Mouse (Mus musculus) midbrain, embryonic 14.5 days (tissue): ENCODE results near the gene Wfdc18. TPM values are rescaled to one million over a fixed set of nuclear protein-coding genes. Genes with fewer than 3 reads are reported as not detected.

Experiments
- ATAC-seq: fragments of 200-750 bp; cut with Nextera tagmentation; 2 replicates; pipeline ENCODE4 v1.8.0; 2017; ENCODE audit warnings: moderate number of reproducible peaks, moderate library complexity; ENCODE audit not compliant: low FRiP score, low TSS enrichment
- DNase-seq: peaks from one replicate; pipeline ENCODE4 v3.0.0-alpha.2; 2015
- H3K27ac ChIP-seq: fragments of 300-500 bp; sonication (generic); replicated peaks from 2 replicates; pipeline ENCODE4 v1.5.1; 2014; ENCODE audit warnings: mild to moderate bottlenecking, low read depth, low read length, moderate library complexity
- H3K27me3 ChIP-seq: fragments of 300-500 bp; sonication (generic); 2 replicates; pipeline ENCODE4 v1.6.1; 2014; ENCODE audit warnings: low read length, control low read depth, mixed read lengths; ENCODE audit not compliant: control insufficient read depth, insufficient read depth
- H3K36me3 ChIP-seq: fragments of 300-500 bp; sonication (generic); 2 replicates; pipeline ENCODE4 v1.6.1; 2014; ENCODE audit warnings: low read length, control low read depth; ENCODE audit not compliant: control insufficient read depth, insufficient read depth
- H3K4me1 ChIP-seq: fragments of 300-500 bp; sonication (generic); 2 replicates; pipeline ENCODE4 v1.6.1; 2014; ENCODE audit warnings: mild to moderate bottlenecking, antibody characterized with exemption, low read length, control low read depth; ENCODE audit not compliant: control insufficient read depth, insufficient read depth
- H3K4me2 ChIP-seq: fragments of 300-500 bp; sonication (generic); 2 replicates; pipeline ENCODE4 v1.6.1; 2014; ENCODE audit warnings: mild to moderate bottlenecking, low read length, moderate library complexity
- H3K4me3 ChIP-seq: fragments of 300-500 bp; sonication (generic); replicated peaks from 2 replicates; pipeline ENCODE4 v1.5.1; 2014; ENCODE audit warnings: low read depth, low read length
- H3K9ac ChIP-seq: fragments of 300-500 bp; sonication (generic); replicated peaks from 2 replicates; pipeline ENCODE4 v1.6.1; 2014; ENCODE audit warnings: mild to moderate bottlenecking, low read length, moderate library complexity
- H3K9me3 ChIP-seq: fragments of 300-500 bp; sonication (generic); 2 replicates; pipeline ENCODE4 v1.6.1; 2016; ENCODE audit warnings: low read length, control low read depth, mixed read lengths; ENCODE audit not compliant: control insufficient read depth
- WGBS: fragments of 180-500 bp; shearing (Covaris S2); extraction: QIAGEN DNeasy Blood & Tissue Kit; methylation state at CpG from one replicate; pipeline ENCODE4 v1.1.7; 2014; 5-methylcytosine and 5-hydroxymethylcytosine counted together
- polyA plus RNA-seq: library from polyadenylated mRNA; unstranded; fragments of >200 nt; fragmentation: Nextera tagmentation; extraction: Ambion mirVana; gene quantifications from 2 replicates; pipeline ENCODE4 v1.2.1, GENCODE M21; 2014

Wfdc18 gene
- polyA plus RNA-seq, 1 experiment from 2014 or later: not detected

DNA sequence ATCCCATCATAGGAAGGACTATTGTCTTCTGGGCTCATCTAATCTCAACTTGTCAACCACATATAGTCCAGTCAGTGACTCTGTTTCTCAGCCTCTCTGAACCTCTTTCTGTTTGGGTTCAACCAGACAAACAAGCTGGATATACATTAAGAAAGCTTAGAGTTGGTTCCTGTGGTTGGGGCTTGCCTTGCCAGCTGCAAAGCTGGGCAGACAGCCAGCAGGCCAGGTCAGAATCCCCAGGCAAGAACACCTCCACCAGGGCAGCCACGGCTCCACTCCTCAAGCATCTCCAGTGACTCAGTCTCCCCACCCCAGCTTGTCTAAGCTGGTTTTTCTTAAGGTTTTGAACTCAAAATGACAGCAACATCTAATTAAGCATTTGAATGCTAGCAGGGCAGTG is 3.9 kb downstream of the Wfdc18 start:
- H3K36me3 ChIP-seq: no peaks in the 10 kb centered on the region
- H3K27ac ChIP-seq: no peak overlapping the region
- H3K4me2 ChIP-seq: no peak overlapping the region
- 75% methylated on average over 1 of the region's 1 CpGs for WGBS
- H3K27me3 ChIP-seq: no peaks in the 10 kb centered on the region
- H3K9ac ChIP-seq: no peak overlapping the region
- no peak overlapping the region for H3K4me3 ChIP-seq
- H3K9me3 ChIP-seq: no peaks in the 10 kb centered on the region
- ATAC-seq: no peak
- no peaks in the 10 kb centered on the region for H3K4me1 ChIP-seq
- no peak for DNase-seq

DNA sequence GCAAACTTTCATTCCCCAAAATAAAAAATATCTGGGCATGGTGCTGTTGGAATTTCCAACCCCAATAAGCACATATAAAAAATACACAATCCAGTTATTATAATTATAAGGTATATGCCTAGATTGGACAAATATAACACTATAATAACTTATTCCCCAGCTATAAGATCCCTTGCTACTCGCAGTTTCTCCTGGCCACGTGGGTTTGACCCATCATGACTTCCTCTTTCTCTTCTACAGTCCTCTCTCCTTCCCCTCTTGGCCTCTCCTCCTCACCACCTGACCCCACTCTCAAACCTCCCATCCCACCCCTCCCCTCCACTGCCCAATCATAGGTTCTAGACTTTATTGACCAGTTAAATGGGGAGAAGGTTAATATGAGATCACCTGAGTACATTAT is 5.1 kb downstream of the Wfdc18 start:
- Histone ChIP-seq H3K4me3 (no peak overlapping the region), H3K4me1 (no peaks in the 10 kb centered on the region), H3K9me3 (no peaks in the 10 kb centered on the region), H3K27ac (no peak overlapping the region), H3K4me2 (no peak overlapping the region), H3K36me3 (no peaks in the 10 kb centered on the region), H3K9ac (no peak overlapping the region), H3K27me3 (no peaks in the 10 kb centered on the region)
- 89% methylated on average over 2 of the region's 2 CpGs for WGBS
- no peak for ATAC-seq
- no peak for DNase-seq

DNA sequence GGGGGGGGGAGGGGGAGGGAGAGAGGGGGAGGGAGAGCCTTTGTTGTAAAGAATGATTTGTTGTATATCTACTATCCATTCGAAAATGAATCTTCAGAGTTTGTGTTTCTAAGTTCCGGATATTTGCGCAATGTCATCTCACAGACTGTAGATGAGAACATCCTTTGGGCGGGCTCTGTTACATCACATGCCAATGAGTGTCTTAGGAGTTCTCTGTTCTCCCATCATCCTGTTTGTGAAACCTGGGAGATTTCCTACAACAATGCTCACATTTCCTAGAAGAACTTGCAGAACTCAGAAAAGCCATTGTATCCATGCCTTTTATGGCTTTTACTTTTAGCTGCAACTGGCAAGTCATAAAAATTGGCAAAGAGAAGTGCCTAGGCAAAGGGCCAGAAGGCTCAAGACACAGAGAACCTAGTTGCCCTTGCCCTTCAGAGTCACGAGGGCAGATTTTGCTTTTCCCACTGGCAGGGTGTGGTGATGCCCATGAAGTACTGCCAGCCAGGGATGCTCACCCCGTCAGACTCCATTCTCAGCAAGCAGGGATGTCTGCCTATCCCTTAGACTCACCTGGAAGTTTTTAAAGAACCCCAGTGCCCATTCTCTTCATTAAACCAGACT is 8.3 kb downstream of the Wfdc18 start:
- 89% methylated on average over 6 of the region's 6 CpGs for WGBS
- no peak overlapping the region for H3K4me3 ChIP-seq
- H3K36me3 ChIP-seq: no peaks in the 10 kb centered on the region
- H3K4me1 ChIP-seq: no peaks in the 10 kb centered on the region
- no peaks in the 10 kb centered on the region for H3K27me3 ChIP-seq
- no peak overlapping the region for H3K4me2 ChIP-seq
- no peaks in the 10 kb centered on the region for H3K9me3 ChIP-seq
- no peak overlapping the region for H3K27ac ChIP-seq
- DNase-seq: no peak
- ATAC-seq: no peak
- no peak overlapping the region for H3K9ac ChIP-seq

DNA sequence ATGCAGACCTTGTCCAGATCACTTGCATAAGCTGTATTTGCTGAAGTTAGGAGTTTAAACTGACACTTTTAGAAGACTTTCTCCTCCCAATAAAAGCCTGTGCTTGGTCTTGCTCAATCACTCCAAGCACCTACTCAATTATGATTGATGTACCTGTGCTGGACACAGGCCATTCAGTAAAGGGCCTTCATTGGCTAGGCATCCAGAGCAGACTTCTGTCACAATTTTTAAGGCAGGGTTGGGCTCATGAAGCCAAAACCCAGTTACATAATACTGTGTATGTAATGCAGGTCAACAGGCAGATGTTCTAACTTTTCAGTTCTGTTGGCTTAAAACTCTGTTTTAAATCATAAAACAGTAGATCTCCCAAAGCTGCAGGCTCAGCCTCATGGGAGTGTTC is 12.0 kb downstream of the Wfdc18 start:
- no peaks in the 10 kb centered on the region for H3K27me3 ChIP-seq
- no peak overlapping the region for H3K4me3 ChIP-seq
- ATAC-seq: no peak
- no peak overlapping the region for H3K4me2 ChIP-seq
- H3K27ac ChIP-seq: no peak overlapping the region
- H3K36me3 ChIP-seq: no peaks in the 10 kb centered on the region
- no peaks in the 10 kb centered on the region for H3K4me1 ChIP-seq
- H3K9ac ChIP-seq: no peak overlapping the region
- no peak for DNase-seq
- H3K9me3 ChIP-seq: no peaks in the 10 kb centered on the region

DNA sequence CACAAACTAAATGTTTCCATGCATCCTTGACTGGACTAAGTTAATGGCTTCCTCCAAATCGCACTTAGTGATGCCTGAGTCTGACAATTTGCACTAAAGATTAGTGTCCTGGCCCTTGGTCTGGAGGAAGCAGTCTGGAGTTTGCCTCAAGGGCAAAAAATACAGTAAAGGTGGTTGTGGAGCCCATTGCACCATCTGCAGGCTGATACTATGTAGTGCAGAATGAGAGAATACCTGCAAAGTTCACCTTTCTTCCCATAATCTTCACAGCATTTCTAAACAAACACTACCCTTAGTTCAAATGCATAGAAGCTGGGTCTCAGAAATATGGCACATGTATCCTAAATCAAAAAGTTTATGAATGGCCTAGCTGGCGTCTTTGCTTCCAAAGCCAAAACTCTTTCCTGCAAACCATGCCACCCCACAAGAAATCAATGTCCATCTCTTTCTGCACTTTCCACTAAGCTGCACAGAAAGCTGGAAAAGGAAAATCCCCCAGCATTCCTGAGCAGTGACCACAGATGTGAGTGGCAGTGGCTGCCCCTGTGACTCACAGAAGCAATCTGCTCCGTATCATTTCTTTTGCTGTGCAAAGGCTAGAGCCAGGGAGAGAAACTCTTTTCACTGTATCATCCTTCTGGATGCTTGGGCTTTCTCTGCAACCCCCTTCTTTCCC is 20.1 kb downstream of the Wfdc18 start:
- Histone ChIP-seq H3K36me3 (no peaks in the 10 kb centered on the region), H3K27me3 (no peaks in the 10 kb centered on the region), H3K4me1 (no peaks in the 10 kb centered on the region), H3K4me2 (no peak overlapping the region), H3K4me3 (no peak overlapping the region), H3K9ac (no peak overlapping the region), H3K27ac (no peak overlapping the region), H3K9me3 (peaks cover 3% of the 10 kb centered on the region; the same call in 1 of the 2 replicates)
- 61% methylated on average over 3 of the region's 3 CpGs for WGBS
- ATAC-seq (no peak), DNase-seq (peak; percentile 3)

DNA sequence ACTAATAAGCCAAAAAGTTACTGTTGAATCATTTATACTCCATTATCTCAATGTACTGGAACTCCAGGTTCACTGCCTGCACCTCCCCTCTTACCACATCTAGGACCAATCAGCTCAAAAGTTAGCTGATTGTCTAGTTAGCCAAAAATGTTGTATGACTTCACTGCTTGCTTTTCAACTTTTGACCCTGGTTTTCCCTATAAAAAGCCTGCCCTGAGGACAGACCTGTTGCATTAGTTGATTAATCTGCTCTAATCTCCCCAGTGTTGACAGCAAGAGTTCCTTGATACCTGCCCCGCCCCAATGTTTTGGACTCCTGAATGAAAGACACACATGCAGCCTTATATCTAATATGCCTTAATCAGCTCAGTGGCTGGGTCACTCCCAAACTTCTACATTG is 22.3 kb downstream of the Wfdc18 start:
- H3K4me1 ChIP-seq: no peaks in the 10 kb centered on the region
- H3K27me3 ChIP-seq: no peaks in the 10 kb centered on the region
- H3K4me2 ChIP-seq: no peak overlapping the region
- no peak overlapping the region for H3K27ac ChIP-seq
- ATAC-seq: no peak
- H3K36me3 ChIP-seq: no peaks in the 10 kb centered on the region
- DNase-seq: no peak
- H3K9me3 ChIP-seq: peaks cover 7% of the 10 kb centered on the region; the same call in 1 of the 2 replicates
- H3K9ac ChIP-seq: no peak overlapping the region
- no peak overlapping the region for H3K4me3 ChIP-seq
- WGBS: 95% methylated on average over 1 of the region's 1 CpGs

DNA sequence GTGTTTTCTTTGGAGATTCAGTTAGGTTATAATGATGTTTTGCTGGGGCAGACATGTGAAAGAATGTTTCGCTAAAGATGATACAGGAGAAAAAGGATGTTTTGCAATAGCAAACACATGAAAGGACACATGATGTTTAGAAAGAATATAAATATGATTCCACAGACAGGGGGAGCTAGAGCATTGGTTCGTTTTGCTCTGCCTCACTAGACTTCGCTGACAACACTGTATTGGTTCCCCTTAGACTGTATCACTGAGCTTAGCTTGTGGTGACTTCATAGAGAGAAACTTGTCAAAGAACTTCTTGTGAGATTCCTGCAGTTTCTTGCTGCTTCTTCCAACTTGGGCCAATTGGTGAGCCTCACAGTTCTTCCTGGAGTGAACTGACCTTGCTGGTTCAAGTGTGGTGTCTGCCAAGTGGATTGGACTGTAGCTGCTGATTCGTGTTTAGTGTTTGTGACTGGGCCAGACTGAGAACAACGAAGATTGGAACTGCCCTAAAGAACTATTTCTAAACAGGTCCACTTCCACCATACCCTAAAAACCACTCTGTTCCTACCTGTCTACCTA is 24.3 kb downstream of the Wfdc18 start:
- H3K27me3 ChIP-seq: no peaks in the 10 kb centered on the region
- WGBS: 82% methylated on average over 5 of the region's 5 CpGs

DNA sequence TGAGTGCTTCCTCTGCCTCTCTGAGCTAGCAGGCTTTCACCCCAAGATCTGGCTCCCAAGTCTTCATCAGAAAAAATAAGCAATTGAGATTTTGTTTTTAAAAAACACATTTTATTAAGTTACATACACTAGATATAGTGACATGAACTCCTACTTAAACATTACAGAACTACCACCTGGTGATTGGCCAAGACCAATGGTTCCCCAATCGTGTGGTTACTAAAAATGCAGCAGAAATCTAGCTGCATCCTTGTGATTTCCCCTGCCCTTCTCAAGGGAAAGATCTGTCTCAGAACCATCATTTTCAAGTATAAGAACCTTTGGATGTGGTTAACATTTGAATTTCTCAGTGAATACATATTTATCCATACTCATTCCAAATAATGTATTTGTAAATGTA is 25.4 kb downstream of the Wfdc18 start:
- 86% methylated on average over 1 of the region's 1 CpGs for WGBS
- no peak for ATAC-seq

More for the DNA sequence above, 24.3 kb downstream of the Wfdc18 start:
- Histone ChIP-seq H3K27ac (no peak overlapping the region), H3K4me3 (no peak overlapping the region), H3K9me3 (peaks cover 7% of the 10 kb centered on the region; the same call in 1 of the 2 replicates), H3K4me1 (no peaks in the 10 kb centered on the region), H3K9ac (no peak overlapping the region), H3K36me3 (no peaks in the 10 kb centered on the region), H3K4me2 (no peak overlapping the region)
- DNase-seq: no peak
- no peak for ATAC-seq

DNA sequence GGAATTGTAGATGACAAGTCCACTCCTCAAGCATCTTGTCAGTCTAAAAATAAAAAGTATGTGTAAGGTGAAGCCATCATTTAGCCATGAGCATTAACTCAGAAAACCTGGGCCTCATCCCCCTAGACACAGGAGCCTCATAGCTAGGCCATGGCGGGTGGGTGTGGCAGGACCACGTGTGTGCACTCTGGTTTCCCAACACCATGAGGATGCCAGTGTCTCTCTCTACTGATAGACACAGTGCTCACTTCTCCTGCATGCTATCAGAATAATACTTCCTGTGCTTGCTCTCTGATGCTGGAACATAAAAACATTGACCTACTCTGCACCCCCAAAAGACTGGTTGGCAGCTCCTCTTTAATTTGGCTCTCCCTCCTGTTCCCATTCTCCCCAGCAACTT is 27.1 kb downstream of the Wfdc18 start:
- H3K27ac ChIP-seq: no peak overlapping the region
- H3K36me3 ChIP-seq: no peaks in the 10 kb centered on the region
- no peaks in the 10 kb centered on the region for H3K4me1 ChIP-seq
- peaks cover 7% of the 10 kb centered on the region; the same call in 1 of the 2 replicates for H3K9me3 ChIP-seq
- DNase-seq: no peak
- 86% methylated on average over 2 of the region's 2 CpGs for WGBS
- no peaks in the 10 kb centered on the region for H3K27me3 ChIP-seq
- H3K4me3 ChIP-seq: no peak overlapping the region
- ATAC-seq: no peak
- no peak overlapping the region for H3K4me2 ChIP-seq
- H3K9ac ChIP-seq: no peak overlapping the region

More for the DNA sequence above, 25.4 kb downstream of the Wfdc18 start:
- Histone ChIP-seq H3K36me3 (no peaks in the 10 kb centered on the region), H3K27me3 (no peaks in the 10 kb centered on the region), H3K4me1 (no peaks in the 10 kb centered on the region), H3K9me3 (peaks cover 7% of the 10 kb centered on the region; the same call in 1 of the 2 replicates), H3K9ac (no peak overlapping the region), H3K4me2 (no peak overlapping the region), H3K27ac (no peak overlapping the region), H3K4me3 (no peak overlapping the region)
- no peak for DNase-seq
